ENCODE assay signal across 8 mouse cellular contexts in genomic region chr6:49208935-49209334, GRCm38 (mm10). TPM values are rescaled to one million over a fixed set of nuclear protein-coding genes. Genes with fewer than 3 reads are reported as not detected.
A peak's percentile ranks its signal among the peaks of the same experiment; 100 is the strongest.
DNase-seq lines count a peak whose midpoint lies in the region; ATAC-seq lines count a peak whose summit lies in the region.

No protein-coding gene starts in this region.

- H3K4me1 ChIP-seq in heart, embryonic 11.5 days (ENCODE audit: control insufficient read depth, insufficient read depth, low read length): peaks cover 36% of the 10 kb centered on the region
- peaks cover 38% of the 10 kb centered on the region for H3K4me1 ChIP-seq in intestine, embryonic 15.5 days (replicated peaks)
- H3K4me1 ChIP-seq in stomach, embryonic 16.5 days (ENCODE audit: control insufficient read depth, insufficient read depth, low read length): peaks cover 44% of the 10 kb centered on the region

- H3K4me2 ChIP-seq in heart, embryonic 11.5 days: peak overlapping the region; percentile 54
- peak overlapping the region; percentile 29 for H3K4me2 ChIP-seq in intestine, embryonic 15.5 days (replicated peaks)
- H3K4me2 ChIP-seq in stomach, embryonic 16.5 days (ENCODE audit: low read depth, low read length): peak overlapping the region; percentile 28; the same call in 1 of the 2 replicates

- no peaks in the 10 kb centered on the region for H3K9me3 ChIP-seq in heart, embryonic 11.5 days (replicated peaks; ENCODE audit: control insufficient read depth, low read length)
- no peaks in the 10 kb centered on the region for H3K9me3 ChIP-seq in intestine, embryonic 15.5 days
- H3K9me3 ChIP-seq in stomach, embryonic 16.5 days (replicated peaks; ENCODE audit: control insufficient read depth, low read length): no peaks in the 10 kb centered on the region

- no peaks in the 10 kb centered on the region for H3K27me3 ChIP-seq in heart, embryonic 11.5 days (ENCODE audit: control insufficient read depth, insufficient read depth, low read length)
- no peaks in the 10 kb centered on the region for H3K27me3 ChIP-seq in intestine, embryonic 15.5 days (replicated peaks)
- H3K27me3 ChIP-seq in stomach, embryonic 16.5 days (ENCODE audit: control insufficient read depth, insufficient read depth, low read length): no peaks in the 10 kb centered on the region

- H3K9ac ChIP-seq in heart, embryonic 11.5 days (ENCODE audit: low read depth, low read length): no peak overlapping the region
- no peak overlapping the region for H3K9ac ChIP-seq in intestine, embryonic 15.5 days
- H3K9ac ChIP-seq in stomach, embryonic 16.5 days (ENCODE audit: low read length): no peak overlapping the region

- peak overlapping the region; percentile 74 for H3K27ac ChIP-seq in heart, embryonic 11.5 days (ENCODE audit: low read depth, low read length)
- no peak overlapping the region; the same call in 1 of the 2 replicates for H3K27ac ChIP-seq in intestine, embryonic 15.5 days
- peak overlapping the region; percentile 55 for H3K27ac ChIP-seq in stomach, embryonic 16.5 days (ENCODE audit: low read length)

- intact Hi-C loops in heart, postnatal 36 days (cut with DNase I): loop anchor here (1.0 kb wide), 1 partner anchor 152 kb away; no protein-coding TSS in a partner anchor
- intact Hi-C loops in left cerebral cortex, postnatal 25 days (cut with DNase I): loop anchor here (2.0 to 5.0 kb wide), 2 partner anchors 137 to 152 kb away; partner anchors contain the start of gene Malsu1

- peaks cover 7% of the 10 kb centered on the region for H3K36me3 ChIP-seq in heart, embryonic 11.5 days (ENCODE audit: control insufficient read depth, insufficient read depth, low read length)
- H3K36me3 ChIP-seq in intestine, embryonic 15.5 days: peaks cover 7% of the 10 kb centered on the region; the same call in 1 of the 2 replicates
- peaks cover 6% of the 10 kb centered on the region; the same call in 1 of the 2 replicates for H3K36me3 ChIP-seq in stomach, embryonic 16.5 days (ENCODE audit: control insufficient read depth, insufficient read depth, low read length)

- no peak for DNase-seq in heart, postnatal 36 days
- peak; percentile 42 to 45 for DNase-seq in B cell, adult 2 months
- peak; percentile 58 for DNase-seq in adipocyte (ENCODE audit: low spot score)
- DNase-seq in gastrocnemius, adult 18-20 months (ENCODE audit: low spot score): no peak
- no peak for DNase-seq in left cerebral cortex, postnatal 25 days (ENCODE audit: low spot score in 2 of 2)

- no peak for ATAC-seq in heart, embryonic 11.5 days (replicated peaks; ENCODE audit: insufficient number of reproducible peaks, low FRiP score, low TSS enrichment)
- no peak for ATAC-seq in intestine, embryonic 15.5 days
- no peak for ATAC-seq in stomach, embryonic 16.5 days (ENCODE audit: insufficient read depth, low FRiP score)

- WGBS in heart, embryonic 11.5 days (ENCODE audit: insufficient replicate concordance): 75% methylated on average over 5 of the region's 5 CpGs
- WGBS in intestine, embryonic 15.5 days: 74% methylated on average over 5 of the region's 5 CpGs
- 77% methylated on average over 5 of the region's 5 CpGs for WGBS in stomach, embryonic 16.5 days

- H3K4me3 ChIP-seq in heart, embryonic 11.5 days (ENCODE audit: low read depth, low read length): peak overlapping the region; percentile 12; the same call in 1 of the 2 replicates
- H3K4me3 ChIP-seq in intestine, embryonic 15.5 days (replicated peaks): no peak overlapping the region
- no peak overlapping the region for H3K4me3 ChIP-seq in stomach, embryonic 16.5 days (replicated peaks; ENCODE audit: low read length)

RNA-seq across cellular contexts. Expression of gene Igf2bp3, which starts 5.8 kb away (rescaled TPM):
- polyA plus RNA-seq in heart, embryonic 11.5 days (2014; fragmentation: Nextera tagmentation; extraction: Ambion mirVana): 74.4 and 78.3 TPM in 2 replicates
- total RNA-seq in heart, postnatal 36 days (2021): under 1 TPM; 0.19 to 0.22 TPM
- 83.1 and 96.8 TPM in 2 replicates for polyA plus RNA-seq in intestine, embryonic 15.5 days (2015; fragmentation: Nextera tagmentation; extraction: Ambion mirVana)
- 47.0 and 53.6 TPM in 2 replicates for polyA plus RNA-seq in stomach, embryonic 16.5 days (2015; fragmentation: Nextera tagmentation; extraction: Ambion mirVana)
- total RNA-seq in gastrocnemius, adult 18-20 months (2021): under 1 TPM; 0.09 to 0.11 TPM
- total RNA-seq in left cerebral cortex, postnatal 25 days (2021): under 1 TPM in 1 of 2 experiments, not detected in 1; 0.16 TPM

RNA-seq across cellular contexts. Expression of gene Tra2a, which starts 54.9 kb away (rescaled TPM):
- 27.3 and 40.4 TPM in 2 replicates for polyA plus RNA-seq in heart, embryonic 11.5 days (2014; fragmentation: Nextera tagmentation; extraction: Ambion mirVana)
- total RNA-seq in heart, postnatal 36 days (2021): 10 to 100 TPM; 26.8 to 28.4 TPM
- polyA plus RNA-seq in intestine, embryonic 15.5 days (2015; fragmentation: Nextera tagmentation; extraction: Ambion mirVana): 81.4 and 82.9 TPM in 2 replicates
- 85.9 and 87.7 TPM in 2 replicates for polyA plus RNA-seq in stomach, embryonic 16.5 days (2015; fragmentation: Nextera tagmentation; extraction: Ambion mirVana)
- 10 to 100 TPM; 14.7 to 20.2 TPM for total RNA-seq in gastrocnemius, adult 18-20 months (2021)
- 10 to 100 TPM; 74.1 to 80.5 TPM for total RNA-seq in left cerebral cortex, postnatal 25 days (2021)

Comparison
In these comparisons a context has a peak if more than half of its experiments do, and no peak if none do; other contexts are left out.
1. DNase-seq: peak in B cell, adult 2 months (2 of 2) and adipocyte (single experiment); none in heart, postnatal 36 days (0 of 2), gastrocnemius, adult 18-20 months (single experiment) and left cerebral cortex, postnatal 25 days (0 of 2).
2. Peak in every context shown above with its lines, with median percentiles within 50 percentile points of each other: H3K4me2 ChIP-seq.